Mouse (Mus musculus) liver, embryonic 11.5 days (tissue): ENCODE measurements around the gene Pak4. TPM values are rescaled to one million over a fixed set of nuclear protein-coding genes. Genes with fewer than 3 reads are reported as not detected.

Source experiments
- ATAC-seq: fragments of 200-750 bp; cut with Nextera tagmentation; replicated peaks from 2 replicates; pipeline ENCODE4 v1.8.0; 2017; ENCODE audit warnings: moderate number of reproducible peaks, mild to moderate bottlenecking, moderate TSS enrichment, moderate library complexity; ENCODE audit not compliant: low FRiP score
- DNase-seq: peaks from one replicate; pipeline ENCODE4 v3.0.0-alpha.2; 2017; ENCODE audit warnings: low spot score
- H3K27ac ChIP-seq: fragments of 300-500 bp; sonication (generic); 2 replicates; pipeline ENCODE4 v1.5.1; 2014; ENCODE audit warnings: mild to moderate bottlenecking, low read depth, low read length, control low read depth
- H3K27me3 ChIP-seq: fragments of 300-500 bp; sonication (generic); replicated peaks from 2 replicates; pipeline ENCODE4 v1.6.1; 2014; ENCODE audit warnings: low read length, mixed read lengths; ENCODE audit not compliant: control insufficient read depth, insufficient read depth
- H3K36me3 ChIP-seq: fragments of 300-500 bp; sonication (generic); 2 replicates; pipeline ENCODE4 v1.6.1; 2014; ENCODE audit warnings: mild to moderate bottlenecking, low read length, moderate library complexity, mixed read lengths; ENCODE audit not compliant: control insufficient read depth, insufficient read depth
- H3K4me1 ChIP-seq: fragments of 300-500 bp; sonication (generic); replicated peaks from 2 replicates; pipeline ENCODE4 v1.6.1; 2014; ENCODE audit warnings: low read length, mixed read lengths; ENCODE audit not compliant: control insufficient read depth, insufficient read depth
- H3K4me2 ChIP-seq: fragments of 300-500 bp; sonication (generic); 2 replicates; pipeline ENCODE4 v1.6.1; 2014; ENCODE audit warnings: mild to moderate bottlenecking, control low read depth, moderate library complexity
- H3K4me3 ChIP-seq: fragments of 300-500 bp; sonication (generic); 2 replicates; pipeline ENCODE4 v1.5.1; 2014; ENCODE audit warnings: low read depth, low read length, control low read depth
- H3K9ac ChIP-seq: fragments of 300-500 bp; sonication (generic); 2 replicates; pipeline ENCODE4 v1.6.1; 2014; ENCODE audit warnings: low read depth, low read length, control low read depth
- H3K9me3 ChIP-seq: fragments of 300-500 bp; sonication (generic); 2 replicates; pipeline ENCODE4 v1.6.1; 2016; ENCODE audit warnings: low read length, inconsistent platforms, mixed read lengths; ENCODE audit not compliant: control insufficient read depth
- WGBS: fragments of 180-500 bp; shearing (Covaris S2); extraction: QIAGEN DNeasy Blood & Tissue Kit; methylation state at CpG from one replicate; pipeline ENCODE4 v1.1.7; 2014; 5-methylcytosine and 5-hydroxymethylcytosine counted together
- polyA plus RNA-seq: library from polyadenylated mRNA; unstranded; fragments of >200 nt; fragmentation: Nextera tagmentation; extraction: Ambion mirVana; gene quantifications from 2 replicates; pipeline ENCODE4 v1.2.1, GENCODE M21; 2014

Gene Pak4
- polyA plus RNA-seq, 1 experiment from 2014 or later: 34.0 TPM

DNA sequence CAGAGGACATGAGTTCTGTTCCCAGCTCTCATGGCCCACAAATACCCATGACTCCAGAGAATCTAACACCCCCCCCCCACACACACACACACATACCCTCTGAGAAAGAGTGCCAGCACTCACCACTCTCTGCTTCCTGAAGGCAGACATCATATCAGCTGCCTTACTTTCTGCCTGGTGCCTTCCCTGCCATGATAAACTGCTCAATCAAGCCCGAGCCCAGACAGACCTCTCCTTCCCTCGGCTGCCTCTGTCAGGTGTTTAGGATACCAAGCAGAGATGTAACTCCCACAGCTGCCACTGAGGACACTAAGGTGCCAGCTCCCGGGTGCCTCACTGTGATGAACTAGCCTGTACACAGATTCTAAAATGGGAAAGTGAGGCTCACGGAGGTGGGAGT lies 13.5 kb downstream of the Pak4 start:
- peak overlapping the region; percentile 87 for H3K27ac ChIP-seq
- no peaks in the 10 kb centered on the region for H3K9me3 ChIP-seq
- no peaks in the 10 kb centered on the region for H3K36me3 ChIP-seq
- peak; percentile 51 for ATAC-seq
- DNase-seq: no peak
- 43% methylated on average over 4 of the region's 4 CpGs for WGBS
- no peaks in the 10 kb centered on the region for H3K27me3 ChIP-seq
- H3K4me3 ChIP-seq: no peak overlapping the region
- H3K9ac ChIP-seq: peak overlapping the region; percentile 31; the same call in 1 of the 2 replicates
- peaks cover 74% of the 10 kb centered on the region for H3K4me1 ChIP-seq
- H3K4me2 ChIP-seq: peak overlapping the region; percentile 50

DNA sequence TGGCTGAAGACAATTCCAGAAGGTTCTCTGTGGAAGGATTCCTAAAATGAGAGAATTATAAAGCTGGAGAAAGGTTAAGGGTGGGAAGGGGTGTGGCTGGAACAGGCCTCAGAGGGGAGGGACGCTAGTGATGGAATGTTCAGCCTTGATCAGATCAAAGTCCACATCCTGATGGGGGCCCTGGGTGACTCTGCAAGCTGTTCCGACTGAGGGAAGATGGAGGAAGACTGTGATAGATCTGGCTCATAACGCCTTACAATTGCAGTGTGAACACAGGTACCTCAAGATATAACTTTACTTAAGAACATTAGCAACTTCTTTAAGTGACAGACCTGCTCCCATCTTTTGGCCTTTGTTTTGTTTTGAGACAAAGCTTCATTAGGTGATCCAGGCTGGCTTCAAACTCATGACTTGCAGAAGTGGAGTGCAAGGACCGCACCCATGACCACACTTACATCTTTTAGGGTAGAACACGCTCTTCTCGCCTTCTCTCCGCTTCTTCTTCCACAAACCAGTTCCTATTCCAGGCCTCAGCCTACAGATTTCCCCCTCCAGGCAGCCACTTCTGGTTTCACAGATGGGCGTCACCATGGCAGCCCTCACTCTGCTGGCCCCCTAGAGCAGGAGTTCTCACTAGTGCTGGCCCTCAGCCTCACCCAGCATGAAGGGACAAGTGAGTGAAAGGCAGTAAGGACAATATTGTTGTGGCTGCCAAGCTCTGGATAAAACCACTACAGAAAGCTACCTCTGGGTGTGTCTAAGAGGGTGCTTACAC lies 14.2 kb downstream of the Pak4 start:
- Histone ChIP-seq H3K4me1 (peaks cover 82% of the 10 kb centered on the region), H3K9ac (peak overlapping the region; percentile 43), H3K27ac (peak overlapping the region; percentile 87), H3K36me3 (no peaks in the 10 kb centered on the region), H3K4me2 (peak overlapping the region; percentile 50), H3K27me3 (no peaks in the 10 kb centered on the region), H3K4me3 (no peak overlapping the region), H3K9me3 (no peaks in the 10 kb centered on the region)
- ATAC-seq (peak; percentile 62), DNase-seq (no peak)
- WGBS: 54% methylated on average over 8 of the region's 8 CpGs

DNA sequence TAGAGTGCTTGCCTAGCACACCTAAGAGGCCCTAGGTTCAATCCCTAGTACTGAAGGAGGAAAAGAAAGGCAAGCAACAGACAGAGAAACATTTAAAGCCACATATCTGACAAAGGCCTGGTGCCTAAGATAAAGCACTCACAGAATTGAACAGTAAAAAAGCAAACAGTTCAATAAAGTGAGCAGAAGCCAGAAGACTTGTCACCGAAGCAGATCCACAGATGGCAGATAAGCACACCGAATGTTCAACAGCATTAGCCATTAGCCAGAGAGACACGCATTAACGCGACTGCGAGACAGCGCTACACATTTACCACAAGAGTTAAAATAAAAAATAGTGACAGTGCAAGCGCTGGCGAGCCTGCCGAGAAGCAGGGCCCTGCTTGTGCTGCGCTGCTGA lies 15.1 kb downstream of the Pak4 start:
- H3K27me3 ChIP-seq: no peaks in the 10 kb centered on the region
- DNase-seq: no peak
- 51% methylated on average over 11 of the region's 11 CpGs for WGBS
- no peak overlapping the region for H3K4me3 ChIP-seq
- H3K36me3 ChIP-seq: no peaks in the 10 kb centered on the region
- H3K4me2 ChIP-seq: peak overlapping the region; percentile 50
- no peak for ATAC-seq
- no peaks in the 10 kb centered on the region for H3K9me3 ChIP-seq
- peaks cover 85% of the 10 kb centered on the region for H3K4me1 ChIP-seq
- H3K9ac ChIP-seq: 0 out of 2 replicates have a peak overlapping the region, but pooled peaks have one; percentile 43
- H3K27ac ChIP-seq: peak overlapping the region; percentile 87

DNA sequence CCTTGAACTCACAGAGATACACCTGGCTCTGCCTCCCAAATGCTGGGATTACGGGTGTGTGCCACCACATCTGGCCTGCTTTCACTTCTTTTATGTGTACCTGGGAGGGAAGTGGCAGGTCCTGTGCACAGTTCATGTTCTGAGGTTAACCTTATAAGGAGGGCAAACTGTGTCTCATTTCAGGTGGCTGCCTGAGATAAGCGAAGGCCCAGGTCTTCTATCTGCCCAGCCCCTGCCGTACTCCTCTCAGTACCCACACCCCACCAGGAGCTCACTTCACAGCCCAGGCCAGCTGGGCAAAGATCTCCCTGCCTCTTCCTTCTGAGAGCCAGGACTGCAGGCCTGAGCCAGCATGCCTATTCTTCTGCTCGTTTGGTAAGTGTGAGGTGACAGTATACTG lies 16.3 kb downstream of the Pak4 start:
- Histone ChIP-seq H3K9ac (peak overlapping the region; percentile 46), H3K4me1 (peaks cover 85% of the 10 kb centered on the region), H3K27me3 (no peaks in the 10 kb centered on the region), H3K4me2 (peak overlapping the region; percentile 50), H3K36me3 (no peaks in the 10 kb centered on the region), H3K4me3 (no peak overlapping the region), H3K9me3 (no peaks in the 10 kb centered on the region), H3K27ac (peak overlapping the region; percentile 87)
- ATAC-seq: peak; percentile 91
- WGBS: 59% methylated on average over 4 of the region's 4 CpGs
- DNase-seq: no peak

DNA sequence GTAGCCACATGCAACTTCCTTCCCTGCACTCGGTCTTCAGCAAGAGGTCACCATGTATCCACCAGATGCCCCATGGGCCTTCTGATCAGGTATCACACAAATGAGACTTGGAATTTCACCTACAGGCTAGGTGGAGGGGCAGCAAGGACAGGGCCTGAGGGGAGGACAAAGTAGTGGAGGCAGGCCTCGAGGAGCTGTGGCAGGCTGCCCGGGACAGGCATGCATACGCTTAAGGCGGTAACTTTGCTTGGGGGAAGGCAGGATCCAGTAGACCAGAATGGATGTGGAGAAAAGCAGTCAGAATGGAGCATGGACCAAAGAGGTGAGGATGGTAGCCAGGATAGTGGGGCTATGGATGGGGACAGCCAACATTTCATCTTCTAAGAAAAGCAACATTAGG lies 18.2 kb downstream of the Pak4 start:
- 80% methylated on average over 5 of the region's 5 CpGs for WGBS

DNA sequence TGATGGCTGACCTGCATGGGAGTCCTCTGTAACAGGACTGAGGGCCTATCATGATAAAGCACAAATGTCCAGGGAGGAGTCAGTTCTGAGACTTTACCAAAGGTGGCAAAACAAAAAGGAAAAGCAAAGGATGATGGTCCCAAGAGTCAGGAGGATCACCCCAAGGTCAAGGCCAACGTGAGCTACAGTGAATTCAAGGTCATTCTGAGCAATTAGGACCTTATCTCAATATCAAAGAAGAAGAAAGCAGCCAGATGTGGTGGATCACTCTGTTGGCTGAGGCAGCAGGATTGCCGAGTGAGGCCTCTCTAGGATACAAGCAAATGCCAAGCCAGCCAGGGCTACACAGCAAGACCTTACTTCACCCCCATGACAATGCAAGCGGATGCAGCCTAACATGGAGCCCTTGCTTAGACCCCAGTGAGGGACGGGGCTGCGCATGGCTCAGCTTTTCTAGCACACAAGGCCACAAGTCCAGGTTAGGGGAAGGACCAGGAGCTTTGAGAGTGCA lies 19.4 kb downstream of the Pak4 start:
- no peak overlapping the region for H3K27ac ChIP-seq
- DNase-seq (no peak), ATAC-seq (no peak)
- no peak overlapping the region for H3K4me2 ChIP-seq
- H3K9ac ChIP-seq: no peak overlapping the region
- WGBS: 72% methylated on average over 5 of the region's 5 CpGs
- no peaks in the 10 kb centered on the region for H3K27me3 ChIP-seq
- H3K4me3 ChIP-seq: no peak overlapping the region
- no peaks in the 10 kb centered on the region for H3K9me3 ChIP-seq
- H3K4me1 ChIP-seq: peaks cover 90% of the 10 kb centered on the region
- H3K36me3 ChIP-seq: no peaks in the 10 kb centered on the region

More for the DNA sequence above, 18.2 kb downstream of the Pak4 start:
- no peak overlapping the region for H3K4me3 ChIP-seq
- H3K27ac ChIP-seq: 0 out of 2 replicates have a peak overlapping the region, but pooled peaks have one; percentile 29
- DNase-seq (no peak), ATAC-seq (no peak)
- no peaks in the 10 kb centered on the region for H3K27me3 ChIP-seq
- no peak overlapping the region for H3K4me2 ChIP-seq
- H3K4me1 ChIP-seq: peaks cover 90% of the 10 kb centered on the region
- H3K9ac ChIP-seq: no peak overlapping the region
- H3K9me3 ChIP-seq: no peaks in the 10 kb centered on the region
- H3K36me3 ChIP-seq: no peaks in the 10 kb centered on the region

DNA sequence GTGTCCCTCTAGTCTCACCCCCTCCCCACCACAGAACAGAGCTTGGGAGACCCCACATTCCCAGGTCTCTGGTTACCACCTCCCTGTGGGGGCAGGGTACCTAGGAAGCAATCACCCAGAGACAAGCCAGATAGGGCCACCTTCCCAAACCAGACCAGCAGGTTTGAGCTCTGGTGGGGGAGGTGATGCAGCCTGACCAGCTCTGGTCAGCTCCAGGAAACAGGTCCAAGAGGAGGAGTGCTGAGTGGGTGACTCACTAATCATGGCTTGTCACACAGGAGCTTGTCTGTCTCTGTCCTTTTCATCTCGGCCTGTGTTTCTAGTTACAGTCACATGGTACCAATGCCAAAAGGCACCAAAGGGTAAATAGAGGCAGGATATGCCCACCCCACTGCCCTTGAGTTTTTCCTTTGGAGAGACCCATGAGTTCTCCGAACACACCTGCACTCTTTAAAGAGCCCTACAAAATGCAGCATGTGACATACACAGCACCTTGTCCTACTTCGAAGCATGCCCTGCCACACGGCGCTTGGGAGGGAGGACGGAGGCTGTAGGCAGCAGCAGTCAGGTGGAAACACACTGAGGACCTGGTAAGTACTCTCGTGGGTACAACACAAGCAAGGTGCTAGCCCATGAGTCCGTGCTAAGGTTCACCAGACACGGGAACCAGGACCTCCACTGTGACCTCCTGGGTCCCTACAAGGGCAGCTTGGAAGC lies 20.0 kb downstream of the Pak4 start:
- H3K27me3 ChIP-seq: no peaks in the 10 kb centered on the region
- H3K27ac ChIP-seq: peak overlapping the region; percentile 68; the same call in 1 of the 2 replicates
- H3K4me3 ChIP-seq: no peak overlapping the region
- ATAC-seq: no peak
- H3K9me3 ChIP-seq: no peaks in the 10 kb centered on the region
- peaks cover 90% of the 10 kb centered on the region for H3K4me1 ChIP-seq
- no peaks in the 10 kb centered on the region for H3K36me3 ChIP-seq
- no peak overlapping the region for H3K9ac ChIP-seq
- no peak for DNase-seq
- WGBS: 72% methylated on average over 9 of the region's 9 CpGs
- H3K4me2 ChIP-seq: no peak overlapping the region

DNA sequence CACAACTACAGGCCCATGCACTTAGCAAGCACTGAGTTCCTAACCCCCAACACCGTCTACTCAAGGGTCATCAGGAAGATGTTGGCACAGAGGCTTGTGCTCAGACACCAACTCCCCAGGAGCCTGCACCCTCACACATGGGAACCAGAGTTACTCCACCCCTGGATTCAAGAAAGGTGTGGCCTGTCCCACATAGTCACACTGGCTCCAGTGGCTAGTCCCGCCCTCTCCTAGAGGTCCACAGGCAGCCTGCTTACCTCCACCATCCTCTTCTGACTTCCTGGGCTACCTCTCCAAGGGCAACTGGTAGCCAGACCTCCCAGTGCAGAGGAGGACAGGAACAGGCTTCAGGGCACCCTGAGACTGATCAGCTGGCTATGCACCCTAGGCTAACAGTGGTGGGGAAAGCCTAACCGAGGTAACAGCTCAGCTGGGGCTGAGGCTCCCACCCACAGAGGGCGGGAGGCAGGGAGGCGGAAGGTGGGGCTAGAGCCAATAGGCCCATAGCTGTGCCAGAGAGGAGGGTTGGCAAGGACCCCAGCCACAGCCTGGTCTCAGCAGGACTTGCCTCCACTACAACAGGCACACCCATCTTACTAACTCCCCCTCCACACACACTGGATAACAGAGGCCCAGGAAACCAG lies 21.6 kb downstream of the Pak4 start:
- peaks cover 82% of the 10 kb centered on the region for H3K4me1 ChIP-seq
- peak overlapping the region; percentile 12; the same call in 1 of the 2 replicates for H3K9ac ChIP-seq
- H3K27me3 ChIP-seq: no peaks in the 10 kb centered on the region
- peak overlapping the region; percentile 68 for H3K27ac ChIP-seq
- ATAC-seq: peak; percentile 62
- no peak overlapping the region for H3K4me3 ChIP-seq
- WGBS: 57% methylated on average over 5 of the region's 5 CpGs
- no peak for DNase-seq
- peak overlapping the region; percentile 35 for H3K4me2 ChIP-seq
- H3K9me3 ChIP-seq: no peaks in the 10 kb centered on the region
- H3K36me3 ChIP-seq: no peaks in the 10 kb centered on the region
